Mouse (Mus musculus) lung, adult 2 months (tissue): ENCODE measurements around the gene Ndufa7.

Experiments used
- CTCF ChIP-seq: fragments of 200-500 bp; IDR thresholded peaks from 2 replicates; pipeline ENCODE4 v1.5.1; 2011; ENCODE audit warnings: mild to moderate bottlenecking, low read length, control low read depth; ENCODE audit not compliant: insufficient read depth
- POLR2A ChIP-seq: fragments of 200-500 bp; IDR thresholded peaks from 2 replicates; pipeline ENCODE4 v1.6.1; 2011; ENCODE audit warnings: low read depth, mild to moderate bottlenecking, control low read depth, low read length, borderline replicate concordance; ENCODE audit errors: extremely low read depth

DNA sequence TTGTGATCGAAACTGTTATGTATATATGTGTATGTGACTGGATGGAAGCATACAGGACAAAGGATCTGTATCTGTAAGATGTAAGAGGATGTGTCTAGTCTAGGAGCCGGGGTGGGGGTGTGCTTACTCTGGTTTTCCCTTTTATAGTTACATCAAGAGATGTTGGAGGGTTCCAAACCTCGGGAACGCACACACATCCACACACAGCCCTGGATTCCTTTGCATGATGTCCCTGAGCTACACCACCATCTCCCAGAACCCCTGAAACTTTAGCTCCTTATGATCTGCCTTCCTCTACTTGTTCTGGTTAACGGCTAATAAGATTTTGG is 44.4 kb upstream of the Ndufa7 start:
- no peak for TF ChIP-seq CTCF
- TF ChIP-seq POLR2A = no peak
